Mouse (Mus musculus): ENCODE data around the gene Gm3159. TPM values are rescaled to one million over a fixed set of nuclear protein-coding genes. Genes with fewer than 3 reads are reported as not detected.
"Not testable (repeated sequence)": the region's sequence is repeated elsewhere in the genome, so short reads cannot be mapped to it uniquely, and the experiment has no call there.

The Gm3159 gene
- not detected for total RNA-seq (2022)

GRCm38 (mm10) chr14:4397226-4397625 is at the start of gene Gm3159:
Gene Gm3159, plus strand, starts transcription at chr14:4397526.
- not testable (repeated sequence) for DNase-seq (ENCODE audit: low spot score in 2 of 2)

- DNase-seq (ENCODE audit: low spot score in 2 of 2) = not testable (repeated sequence)
Measured at GRCm38 (mm10) chr14:4368991-4369390, 28.3 kb upstream of the Gm3159 start.

DNA sequence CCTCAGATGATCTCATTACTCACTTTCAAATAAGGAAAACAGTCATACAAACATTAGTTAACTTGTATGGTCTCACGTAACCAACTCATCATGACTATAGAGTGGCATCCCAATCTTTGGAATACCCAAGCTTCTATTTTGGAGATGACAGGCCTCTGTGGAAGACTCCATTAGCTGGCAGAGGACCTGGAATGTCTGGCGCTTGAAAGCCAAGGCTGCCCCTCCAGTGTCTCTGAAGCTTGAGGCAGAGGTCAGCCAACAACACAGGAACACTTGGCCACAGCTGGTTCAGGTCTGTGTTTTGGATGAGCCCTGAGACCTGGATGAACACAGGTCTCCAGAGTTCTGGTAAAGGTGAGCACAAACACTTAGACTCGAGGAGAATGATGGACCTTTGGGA is 27.6 kb upstream of the Gm3159 start:
- not testable (repeated sequence) for DNase-seq (ENCODE audit: low spot score in 2 of 2)

DNA sequence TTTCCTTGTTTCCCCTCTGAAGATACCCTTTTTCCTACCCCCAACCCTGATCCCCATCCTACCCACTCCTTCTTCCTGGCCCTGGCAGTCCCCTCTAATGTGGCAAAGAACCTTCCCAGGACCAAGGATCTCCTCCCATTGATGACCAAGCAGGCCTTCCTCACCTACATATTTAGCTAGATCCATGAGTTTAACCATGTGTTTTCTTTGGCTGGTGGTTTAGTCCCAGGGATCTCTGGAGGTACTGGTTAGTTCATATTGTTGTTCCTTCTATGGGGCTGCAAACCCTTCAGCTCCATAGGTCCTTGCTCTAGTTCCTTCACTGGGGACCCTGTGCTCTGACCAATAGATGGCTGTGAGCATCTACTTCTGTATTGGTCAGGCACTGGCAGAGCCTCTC is 19.5 kb upstream of the Gm3159 start:
- DNase-seq (ENCODE audit: low spot score in 2 of 2) = not testable (repeated sequence)

DNA sequence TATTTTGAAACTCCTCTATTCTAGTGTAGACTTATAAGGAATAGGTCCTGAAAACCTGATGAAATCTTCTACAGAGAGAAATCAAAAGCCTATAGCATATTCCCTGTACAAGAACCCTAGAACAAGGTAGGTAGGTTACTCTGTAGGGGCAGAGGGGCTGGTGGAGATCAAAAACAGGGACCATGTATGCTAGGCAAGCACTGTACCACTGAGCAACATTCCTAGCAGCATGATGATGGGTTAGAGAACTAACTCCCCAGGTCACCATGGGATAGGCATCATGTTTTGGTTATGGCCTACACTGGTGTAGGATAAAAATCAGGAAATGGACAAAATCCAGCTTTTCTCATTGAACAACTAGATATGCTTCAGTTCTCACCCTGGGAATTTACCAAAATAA is 11.7 kb upstream of the Gm3159 start:
- DNase-seq (ENCODE audit: low spot score in 2 of 2) = not testable (repeated sequence)

DNA sequence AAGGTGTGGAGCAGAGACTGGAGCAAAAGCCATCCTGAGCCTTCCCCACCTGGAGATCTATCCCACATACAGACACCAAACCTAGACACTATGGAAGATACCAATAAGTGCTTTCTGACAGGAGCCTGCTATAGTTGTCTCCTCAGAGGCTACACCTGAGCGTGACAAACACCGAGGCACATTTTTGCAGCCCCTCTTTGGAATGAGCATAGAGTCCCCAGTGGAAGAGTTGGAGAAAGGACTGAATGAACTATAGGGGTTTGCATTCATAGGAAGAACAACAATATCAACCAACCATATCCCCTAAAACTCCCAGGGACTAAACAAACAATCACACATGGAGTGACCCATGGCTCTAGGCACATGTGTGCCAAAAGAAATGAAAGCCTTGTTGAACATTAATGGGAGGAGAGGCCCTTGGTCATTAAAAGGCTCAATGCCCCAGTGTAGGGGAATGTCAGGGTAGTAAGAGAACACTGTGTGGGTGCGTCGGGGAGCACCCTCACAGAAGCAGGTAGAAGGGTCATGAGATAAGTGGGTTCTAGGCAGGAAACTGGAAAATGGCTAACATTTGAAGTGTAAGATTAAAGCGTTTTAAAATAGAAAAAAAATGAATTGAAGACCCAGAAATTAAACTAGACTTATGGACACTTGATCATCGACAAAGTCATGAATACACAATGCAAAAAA is 4.3 kb upstream of the Gm3159 start:
- not testable (repeated sequence) for DNase-seq (ENCODE audit: low spot score in 2 of 2)

DNA sequence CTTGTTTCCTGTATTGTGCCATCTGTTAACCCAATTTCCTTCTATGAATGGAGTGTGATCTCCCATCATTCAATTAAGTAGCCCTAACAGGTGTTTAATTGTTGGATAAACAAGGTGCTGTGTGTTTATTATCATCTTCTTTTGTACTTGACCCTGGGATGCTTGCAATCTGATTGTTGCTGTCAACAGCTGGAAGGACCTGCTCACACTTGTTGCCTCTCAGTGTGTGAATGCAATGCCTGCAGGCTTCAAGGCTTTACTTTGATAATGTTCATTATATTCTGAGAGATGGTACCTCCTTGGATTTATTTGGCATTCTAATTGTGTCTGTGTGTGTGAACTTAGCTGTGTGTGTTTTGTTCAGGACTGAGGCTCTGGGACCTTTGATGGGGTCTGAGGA is 1.3 kb downstream of the Gm3159 start:
- not testable (repeated sequence) for DNase-seq (ENCODE audit: low spot score in 2 of 2)

GRCm38 (mm10) chr14:4400115-4400789 is 2.9 kb downstream of the Gm3159 start:
- DNase-seq (ENCODE audit: low spot score in 2 of 2) = not testable (repeated sequence)

DNA sequence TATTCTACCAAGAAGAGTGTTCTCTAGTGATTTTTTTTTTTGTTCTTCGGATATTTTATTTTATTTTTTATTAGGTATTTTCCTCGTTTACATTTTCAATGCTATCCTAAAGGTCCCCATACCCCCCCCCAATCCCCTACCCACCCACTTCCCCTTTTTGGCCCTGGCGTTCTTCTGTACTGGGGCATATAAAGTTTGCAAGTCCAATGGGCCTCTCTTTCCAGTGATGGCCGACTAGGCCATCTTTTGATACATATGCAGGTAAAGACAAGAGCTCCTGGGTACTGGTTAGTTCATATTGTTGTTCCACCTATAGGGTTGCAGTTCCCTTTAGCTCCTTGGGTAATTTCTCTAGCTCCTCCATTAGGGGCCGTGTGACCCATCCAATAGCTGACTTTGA is 3.9 kb downstream of the Gm3159 start:
- not testable (repeated sequence) for DNase-seq (ENCODE audit: low spot score in 2 of 2)

DNA sequence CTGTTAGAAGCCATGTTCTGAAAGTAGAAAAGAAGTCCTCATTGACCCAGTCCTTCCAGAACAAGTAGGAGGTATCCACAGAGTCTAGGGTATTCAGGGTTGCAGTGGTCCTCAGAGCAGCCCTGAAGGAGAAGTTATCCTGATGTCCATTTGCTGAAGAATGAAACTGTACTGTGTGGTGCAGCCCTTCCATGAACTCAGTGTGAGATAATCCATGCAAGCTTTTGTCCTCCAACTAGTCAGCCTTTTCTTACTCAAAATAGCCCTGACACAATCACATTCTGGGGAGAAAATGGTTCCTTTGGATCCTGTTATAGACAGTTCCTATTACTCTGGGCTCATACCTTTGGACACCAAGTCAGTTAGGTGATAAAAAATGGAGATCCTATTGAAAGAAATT is 6.5 kb downstream of the Gm3159 start:
- not testable (repeated sequence) for DNase-seq (ENCODE audit: low spot score in 2 of 2)

- not testable (repeated sequence) for DNase-seq (ENCODE audit: low spot score in 2 of 2)
Measured at GRCm38 (mm10) chr14:4409939-4410338, 12.6 kb downstream of the Gm3159 start.

GRCm38 (mm10) chr14:4414965-4415835 is 17.9 kb downstream of the Gm3159 start, which contains the start of gene Gm3164:
Gene Gm3164, plus strand, starts transcription at chr14:4415448.
- DNase-seq (ENCODE audit: low spot score in 2 of 2) = not testable (repeated sequence)

- DNase-seq (ENCODE audit: low spot score in 2 of 2) = not testable (repeated sequence)
Measured at GRCm38 (mm10) chr14:4430692-4431091, 33.4 kb downstream of the Gm3159 start, which contains the start of gene Gm3173. Gene Gm3173, plus strand, starts transcription at chr14:4430992.

Other genes starting within 250 kb of the Gm3159 start
- not detected for gene Gm3127, start 232.5 kb upstream of the Gm3159 start, total RNA-seq (2022)
- not detected for gene Gm2974, start 214.9 kb upstream of the Gm3159 start, total RNA-seq (2022)
- not detected for gene Gm3138, start 147.9 kb upstream of the Gm3159 start, total RNA-seq (2022)
- not detected for gene Gm3149, start 80.2 kb upstream of the Gm3159 start, total RNA-seq (2022)
- gene 2610042L04Rik, start 62.8 kb upstream of the Gm3159 start, total RNA-seq (2022) = not detected
- gene Gm3164, start 17.9 kb downstream of the Gm3159 start, total RNA-seq (2022) = under 1 TPM in 2 of 4 experiments, not detected in 2; 0.17 to 0.32 TPM
- not detected for gene Gm3173, start 33.5 kb downstream of the Gm3159 start, total RNA-seq (2022)
- gene Gm3182, start 84.2 kb downstream of the Gm3159 start, total RNA-seq (2022) = not detected
- gene Gm3047, start 157.9 kb downstream of the Gm3159 start, total RNA-seq (2022) = not detected
- under 1 TPM in 1 of 4 experiments, not detected in 3; 0.31 TPM for gene Gm8159, start 234.8 kb downstream of the Gm3159 start, total RNA-seq (2022)